Mouse (Mus musculus): ENCODE results near the gene Polr2b. TPM values are rescaled to one million over a fixed set of nuclear protein-coding genes. Genes with fewer than 3 reads are reported as not detected.
A peak's percentile ranks its signal among the peaks of the same experiment; 100 is the strongest.

Gene Polr2b
- total and polyA plus RNA-seq, 3 experiments: 25.4 to 34.5 (median 34.1) TPM

- no peaks in the 10 kb centered on the region for H3K27me3 ChIP-seq (ENCODE audit: control insufficient read depth, insufficient read depth, low read length)
- H3K4me1 ChIP-seq (ENCODE audit: control insufficient read depth, insufficient read depth, low read length): peaks cover 25% of the 10 kb centered on the region
- H3K27ac ChIP-seq: peak overlapping the region; percentile 73
- intact Hi-C loops (cut with DNase I): no loop called here
- TF ChIP-seq CTCF (IDR thresholded peaks at IDR 0.05) (peak; percentile 55), EP300 (IDR thresholded peaks at IDR 0.05; ENCODE audit: insufficient read depth, low read depth, low read length) (no peak)
- H3K36me3 ChIP-seq (ENCODE audit: control insufficient read depth, insufficient read depth, low read length): peaks cover 15% of the 10 kb centered on the region
- no peak overlapping the region for H3K4me3 ChIP-seq
- WGBS: 28% methylated on average over 10 of the region's 10 CpGs
- no peak for DNase-seq
- H3K79me2 ChIP-seq (replicated peaks; ENCODE audit: control insufficient read depth, insufficient read depth, low read length): no peaks in the 10 kb centered on the region
- H3K9ac ChIP-seq (ENCODE audit: low read depth, low read length): no peak overlapping the region
Measured at GRCm38 (mm10) chr5:77386596-77387413, 76.9 kb downstream of the Polr2b start.

- peaks cover 25% of the 10 kb centered on the region for H3K4me1 ChIP-seq (ENCODE audit: control insufficient read depth, insufficient read depth, low read length)
- no peak for DNase-seq
- intact Hi-C loops (cut with DNase I): no loop called here
- no peaks in the 10 kb centered on the region for H3K27me3 ChIP-seq (ENCODE audit: control insufficient read depth, insufficient read depth, low read length)
- no peaks in the 10 kb centered on the region for H3K79me2 ChIP-seq (replicated peaks; ENCODE audit: control insufficient read depth, insufficient read depth, low read length)
- no peak overlapping the region for H3K4me3 ChIP-seq
- peak overlapping the region; percentile 73 for H3K27ac ChIP-seq
- H3K9ac ChIP-seq (ENCODE audit: low read depth, low read length): no peak overlapping the region
- no peak for TF ChIP-seq EP300 (IDR thresholded peaks at IDR 0.05; ENCODE audit: insufficient read depth, low read depth, low read length)
- TF ChIP-seq POLR2A (IDR thresholded peaks at IDR 0.05; ENCODE audit: insufficient read depth, low read depth, low read length): no peak
- no peak for TF ChIP-seq CTCF (IDR thresholded peaks at IDR 0.05)
- H3K36me3 ChIP-seq (ENCODE audit: control insufficient read depth, insufficient read depth, low read length): peaks cover 19% of the 10 kb centered on the region
- WGBS: 37% methylated on average over 8 of the region's 8 CpGs
Measured at GRCm38 (mm10) chr5:77387414-77387704, 77.4 kb downstream of the Polr2b start.

GRCm38 (mm10) chr5:77388359-77388758 lies 78.4 kb downstream of the Polr2b start:
- H3K27ac ChIP-seq: peak overlapping the region; percentile 73
- no peaks in the 10 kb centered on the region for H3K79me2 ChIP-seq (replicated peaks; ENCODE audit: control insufficient read depth, insufficient read depth, low read length)

GRCm38 (mm10) chr5:77390272-77390671 lies 80.3 kb downstream of the Polr2b start:
- Histone ChIP-seq H3K36me3 (ENCODE audit: control insufficient read depth, insufficient read depth, low read length) (peaks cover 39% of the 10 kb centered on the region), H3K79me2 (replicated peaks; ENCODE audit: control insufficient read depth, insufficient read depth, low read length) (no peaks in the 10 kb centered on the region), H3K4me1 (ENCODE audit: control insufficient read depth, insufficient read depth, low read length) (peaks cover 25% of the 10 kb centered on the region), H3K27ac (no peak overlapping the region), H3K27me3 (ENCODE audit: control insufficient read depth, insufficient read depth, low read length) (no peaks in the 10 kb centered on the region), H3K9ac (ENCODE audit: low read depth, low read length) (no peak overlapping the region), H3K4me3 (no peak overlapping the region)
- no peak for DNase-seq
- TF ChIP-seq EP300 (IDR thresholded peaks at IDR 0.05; ENCODE audit: insufficient read depth, low read depth, low read length): no peak
- no peak for TF ChIP-seq CTCF (IDR thresholded peaks at IDR 0.05)
- no peak for TF ChIP-seq POLR2A (IDR thresholded peaks at IDR 0.05; ENCODE audit: insufficient read depth, low read depth, low read length)
- 75% methylated on average over 2 of the region's 2 CpGs for WGBS
- intact Hi-C loops (cut with DNase I): no loop called here

More at GRCm38 (mm10) chr5:77388359-77388758, 78.4 kb downstream of the Polr2b start:
- H3K36me3 ChIP-seq (ENCODE audit: control insufficient read depth, insufficient read depth, low read length): peaks cover 25% of the 10 kb centered on the region
- TF ChIP-seq EP300 (IDR thresholded peaks at IDR 0.05; ENCODE audit: insufficient read depth, low read depth, low read length) (0 out of 2 replicates have a peak, but pooled peaks have one; percentile 19), CTCF (IDR thresholded peaks at IDR 0.05) (no peak), POLR2A (IDR thresholded peaks at IDR 0.05; ENCODE audit: insufficient read depth, low read depth, low read length) (no peak)
- no peak for DNase-seq
- WGBS: 52% methylated on average over 6 of the region's 6 CpGs
- H3K4me1 ChIP-seq (ENCODE audit: control insufficient read depth, insufficient read depth, low read length): peaks cover 25% of the 10 kb centered on the region
- H3K4me3 ChIP-seq: no peak overlapping the region
- intact Hi-C loops (cut with DNase I): loop anchor here (2.0 kb wide), 1 partner anchor 26 kb away; no protein-coding TSS in a partner anchor
- H3K27me3 ChIP-seq (ENCODE audit: control insufficient read depth, insufficient read depth, low read length): no peaks in the 10 kb centered on the region
- no peak overlapping the region for H3K9ac ChIP-seq (ENCODE audit: low read depth, low read length)

- H3K27me3 ChIP-seq (ENCODE audit: control insufficient read depth, insufficient read depth, low read length): no peaks in the 10 kb centered on the region
- no peak for DNase-seq
- WGBS: 55% methylated on average over 10 of the region's 10 CpGs
Measured at GRCm38 (mm10) chr5:77393094-77393619, 83.2 kb downstream of the Polr2b start.

More at GRCm38 (mm10) chr5:77393094-77393619, 83.2 kb downstream of the Polr2b start:
- Histone ChIP-seq H3K79me2 (replicated peaks; ENCODE audit: control insufficient read depth, insufficient read depth, low read length) (peaks cover 1% of the 10 kb centered on the region; the same call in 1 of the 2 replicates), H3K36me3 (ENCODE audit: control insufficient read depth, insufficient read depth, low read length) (peaks cover 39% of the 10 kb centered on the region), H3K4me3 (no peak overlapping the region), H3K9ac (ENCODE audit: low read depth, low read length) (no peak overlapping the region), H3K27ac (peak overlapping the region; percentile 87), H3K4me1 (ENCODE audit: control insufficient read depth, insufficient read depth, low read length) (peaks cover 18% of the 10 kb centered on the region)
- intact Hi-C loops (cut with DNase I): no loop called here
- TF ChIP-seq CTCF (IDR thresholded peaks at IDR 0.05): no peak
- TF ChIP-seq POLR2A (IDR thresholded peaks at IDR 0.05; ENCODE audit: insufficient read depth, low read depth, low read length): peak; percentile 34; the same call in 1 of the 2 replicates
- TF ChIP-seq EP300 (IDR thresholded peaks at IDR 0.05; ENCODE audit: insufficient read depth, low read depth, low read length): 0 out of 2 replicates have a peak, but pooled peaks have one; percentile 31

Measured in heart, adult 2 months (tissue).